Mouse (Mus musculus) embryo, embryonic 10 days (tissue): ENCODE measurements around the gene Spc24.

ENCODE experiments used
- DNase-seq: peaks from one replicate; pipeline ENCODE4 v3.0.0-alpha.2; 2015; ENCODE audit warnings: low spot score

Spc24 gene

DNA sequence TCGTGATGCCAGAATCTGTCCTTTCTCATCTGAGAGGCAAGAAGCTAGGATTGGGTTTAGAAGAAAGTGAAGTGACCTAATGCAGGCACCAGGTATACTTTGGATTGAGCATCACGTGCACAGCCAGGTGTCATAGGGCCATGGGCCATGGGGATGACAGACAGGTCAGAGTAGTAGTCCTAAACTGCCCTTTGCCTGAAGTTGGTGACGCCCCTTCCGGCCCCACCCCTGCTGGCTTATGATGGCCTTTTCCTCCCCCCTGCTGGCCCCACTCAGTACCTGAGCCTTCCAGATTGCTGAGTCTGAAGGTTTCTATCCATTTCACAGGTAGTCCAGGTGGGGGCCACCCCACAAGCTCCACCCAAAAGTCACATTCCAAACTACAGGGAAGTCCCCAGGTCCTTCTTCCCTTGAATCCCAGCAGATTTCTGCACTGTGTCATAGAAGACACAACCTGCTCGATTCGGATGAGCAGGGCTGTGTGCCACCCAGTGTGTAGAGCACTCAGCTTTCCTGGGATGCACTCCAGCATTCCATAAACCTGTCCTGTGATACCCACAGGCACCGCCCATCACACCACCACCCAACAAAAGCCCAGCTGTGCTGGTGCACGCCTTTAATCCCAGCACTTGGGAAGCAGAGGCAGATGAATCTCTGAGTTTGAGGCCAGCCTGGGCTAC lies 53.4 kb downstream of the Spc24 start:
- DNase-seq, result no peak

DNA sequence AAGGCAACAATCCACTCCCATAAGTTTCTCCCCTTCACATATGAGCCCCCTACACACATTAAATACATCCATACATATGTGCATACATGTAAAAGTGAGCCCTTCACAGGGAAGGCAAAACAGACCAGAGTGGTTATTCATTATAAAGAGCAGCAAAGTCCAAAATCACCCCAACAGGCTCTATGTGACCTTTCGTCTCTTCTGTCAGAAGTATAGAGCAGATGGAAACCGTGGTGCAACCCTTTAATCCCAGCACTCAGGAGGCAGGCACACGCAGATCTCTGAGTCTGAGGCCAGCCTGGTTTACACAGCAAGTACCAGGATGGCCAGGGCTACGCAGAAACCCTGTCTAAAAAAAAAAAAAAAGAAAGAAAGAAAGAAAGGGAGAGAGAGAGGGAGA lies 54.0 kb downstream of the Spc24 start:
- DNase-seq, result no peak
